Mouse (Mus musculus) kidney, adult 2 months (tissue): ENCODE data around the gene Nox3.

Experiments used
- CTCF ChIP-seq: fragments of 200-500 bp; conservative IDR thresholded peaks from 2 replicates; pipeline ENCODE4 v1.5.1; 2011; ENCODE audit warnings: low read depth, mild to moderate bottlenecking, control low read depth, low read length, moderate library complexity, mixed read lengths; ENCODE audit not compliant: insufficient read depth, insufficient read length
- POLR2A ChIP-seq: fragments of 200-500 bp; IDR thresholded peaks from one replicate; pipeline ENCODE4 v1.6.1; 2011; ENCODE audit warnings: low read depth, low read length, control low read depth

DNA sequence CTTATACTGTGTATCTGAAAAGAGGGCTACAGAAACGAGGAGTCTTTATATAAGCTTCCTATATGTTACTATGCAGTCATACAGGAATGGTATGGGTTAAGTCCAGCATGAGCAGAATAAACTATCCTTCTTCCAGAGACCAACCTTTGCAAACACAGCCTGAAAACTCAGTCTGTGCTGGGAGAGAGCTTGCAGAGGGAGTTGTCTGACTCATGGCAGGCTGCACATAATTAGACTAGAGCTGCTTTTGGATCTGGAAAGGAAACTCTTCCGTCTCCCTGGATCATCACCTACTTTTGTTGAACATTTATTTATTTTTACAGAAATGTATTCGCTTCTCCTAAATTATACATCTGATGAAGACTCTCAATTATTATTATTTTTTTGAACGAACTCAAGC is 26.8 kb downstream of the Nox3 start:
- TF ChIP-seq CTCF (no peak), POLR2A (no peak)
